Mouse (Mus musculus): ENCODE measurements around the gene Gfy. TPM values are rescaled to one million over a fixed set of nuclear protein-coding genes. Genes with fewer than 3 reads are reported as not detected.

Gfy gene
- 0.10 TPM in 1 of 2 replicates, not detected in the other for polyA plus RNA-seq (2012; ENCODE audit: low replicate concordance)

GRCm38 (mm10) chr7:45179469-45179868 is at the start of gene Gfy:
Gfy (minus strand) TSS chr7:45179569.

DNA sequence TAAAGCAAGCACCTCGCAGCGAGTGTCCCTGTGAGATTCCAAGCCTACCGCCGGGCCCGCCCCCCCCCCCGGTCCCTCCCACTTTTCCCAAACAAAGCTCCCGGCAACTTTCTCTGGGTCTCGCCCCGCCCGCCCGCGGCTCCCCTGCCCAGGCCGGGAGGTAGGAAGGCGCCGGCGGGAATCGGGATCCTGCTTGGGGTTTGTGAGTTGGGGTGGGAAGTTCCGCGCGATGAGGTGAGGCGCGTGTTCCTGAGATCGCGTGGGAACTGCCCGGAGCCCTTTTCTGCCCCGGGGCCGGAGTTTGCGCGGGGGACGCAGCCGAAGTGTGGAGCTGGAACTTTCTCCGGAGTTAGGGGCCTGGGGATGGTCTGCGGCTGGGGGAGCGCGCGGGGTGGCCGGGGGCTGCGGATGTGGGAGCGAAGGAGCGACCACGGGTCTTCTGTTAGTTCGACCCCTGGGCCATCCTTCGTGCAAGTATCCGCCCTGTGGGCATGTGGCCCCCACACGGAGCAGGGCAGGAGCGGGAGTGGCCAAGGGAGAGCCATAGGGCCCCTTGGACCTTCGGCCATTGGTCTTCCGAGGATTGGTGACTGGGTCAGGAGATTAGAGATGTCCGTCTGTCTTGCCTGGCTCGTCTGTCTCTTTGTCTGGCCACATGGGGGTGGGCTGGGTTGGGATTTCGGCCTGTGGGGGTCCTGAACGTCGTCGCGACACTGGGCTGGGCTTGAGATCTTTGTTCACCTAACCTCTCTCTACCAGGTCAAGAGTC is 36.5 kb upstream of the Gfy start, which contains the start of gene Tead2:
Gene Tead2, plus strand, starts transcription at position 81 of the 769 bp plus-strand sequence.

DNA sequence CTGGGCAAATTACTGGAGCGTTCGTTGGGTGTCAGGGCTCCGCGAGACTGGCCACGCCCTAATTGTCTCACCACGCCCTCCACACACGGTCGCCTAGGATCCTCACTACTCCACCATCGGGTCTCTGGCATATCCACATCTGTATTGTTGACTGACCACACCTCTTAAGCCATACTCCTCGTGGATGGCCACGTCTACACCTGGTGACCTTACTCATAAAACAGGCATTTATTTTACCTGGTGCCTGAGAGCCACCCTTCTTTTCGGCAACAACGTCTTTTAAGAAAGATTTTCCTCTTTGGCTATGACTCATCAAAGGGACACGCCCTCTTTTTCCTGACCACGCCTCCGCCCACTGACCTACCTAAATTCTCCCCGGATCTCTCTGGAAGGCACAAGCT is 32.5 kb upstream of the Gfy start, which contains the start of gene Dkkl1:
Gene Dkkl1, minus strand, starts transcription at position 297 of the 401 bp plus-strand sequence.

GRCm38 (mm10) chr7:45204380-45205143 is 25.2 kb upstream of the Gfy start, which contains the start of gene Ccdc155:
Ccdc155 (minus strand) TSS chr7:45204892.

DNA sequence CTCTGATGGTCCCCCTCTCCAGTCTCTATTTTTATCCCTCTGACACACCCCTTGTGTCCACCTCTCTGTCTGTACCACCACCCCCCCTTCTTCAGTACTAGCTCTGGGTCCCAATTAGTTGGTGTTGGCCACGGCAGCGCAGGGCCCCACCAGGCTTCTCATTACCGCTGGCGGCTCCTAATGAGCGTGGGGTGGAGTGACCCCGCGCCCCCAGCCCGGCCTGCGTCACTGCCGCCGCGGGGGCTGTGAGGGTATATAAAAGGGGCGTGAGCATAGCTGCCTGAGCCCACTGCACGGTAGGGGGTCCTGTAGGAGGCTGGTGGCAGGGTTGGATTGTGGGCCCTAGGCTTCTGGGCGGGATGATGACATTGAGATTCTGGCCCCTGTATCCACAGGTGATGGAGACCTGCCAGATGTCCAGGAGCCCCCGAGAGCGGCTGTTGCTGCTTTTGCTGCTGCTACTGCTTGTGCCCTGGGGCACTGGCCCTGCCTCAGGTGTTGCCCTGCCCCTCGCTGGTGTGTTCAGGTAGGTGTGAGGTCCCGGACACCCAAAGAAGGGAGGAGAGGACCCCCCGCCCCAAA is 1.6 kb upstream of the Gfy start, which contains the start of gene Pth2:
Gene Pth2, plus strand, starts transcription at position 100 of the 582 bp plus-strand sequence.

DNA sequence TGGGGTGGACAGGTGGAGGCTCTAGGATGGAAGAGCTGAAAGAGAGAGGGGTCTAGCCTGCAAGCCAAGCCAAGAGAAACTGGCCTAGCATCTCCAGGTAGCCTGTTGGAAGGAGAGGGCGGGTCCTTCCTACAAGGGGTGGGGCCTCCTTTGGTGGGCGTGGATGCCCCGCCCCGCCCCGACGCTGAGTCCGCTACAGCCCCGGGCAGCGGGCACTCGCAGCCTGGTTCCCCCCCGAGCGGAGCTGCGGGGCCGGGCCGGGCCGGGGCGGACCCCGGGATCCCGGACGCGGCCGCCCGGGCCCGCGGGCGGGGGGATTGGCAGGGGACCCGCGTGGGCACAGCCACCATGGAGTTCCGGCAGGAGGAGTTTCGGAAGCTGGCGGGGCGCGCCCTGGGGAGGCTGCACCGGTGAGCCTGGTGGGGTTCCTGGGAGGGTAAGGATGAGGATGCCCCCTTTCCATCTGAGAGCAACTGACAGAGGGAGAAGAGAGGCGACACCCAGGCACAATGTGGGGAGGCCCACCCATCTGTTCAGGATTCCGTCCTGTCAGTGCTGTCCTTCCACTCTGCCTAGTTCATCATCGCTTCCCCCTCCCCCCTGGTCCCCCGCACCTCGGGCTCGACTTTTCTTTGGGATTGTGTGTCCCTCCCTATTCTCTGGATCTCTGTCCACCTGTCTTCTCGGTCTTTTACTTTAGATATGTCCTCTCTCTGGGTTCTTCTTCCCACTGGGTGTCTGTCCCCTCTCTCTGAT is 15.5 kb downstream of the Gfy start, which contains the start of gene Slc17a7:
Gene Slc17a7, plus strand, starts transcription at position 215 of the 756 bp plus-strand sequence.

DNA sequence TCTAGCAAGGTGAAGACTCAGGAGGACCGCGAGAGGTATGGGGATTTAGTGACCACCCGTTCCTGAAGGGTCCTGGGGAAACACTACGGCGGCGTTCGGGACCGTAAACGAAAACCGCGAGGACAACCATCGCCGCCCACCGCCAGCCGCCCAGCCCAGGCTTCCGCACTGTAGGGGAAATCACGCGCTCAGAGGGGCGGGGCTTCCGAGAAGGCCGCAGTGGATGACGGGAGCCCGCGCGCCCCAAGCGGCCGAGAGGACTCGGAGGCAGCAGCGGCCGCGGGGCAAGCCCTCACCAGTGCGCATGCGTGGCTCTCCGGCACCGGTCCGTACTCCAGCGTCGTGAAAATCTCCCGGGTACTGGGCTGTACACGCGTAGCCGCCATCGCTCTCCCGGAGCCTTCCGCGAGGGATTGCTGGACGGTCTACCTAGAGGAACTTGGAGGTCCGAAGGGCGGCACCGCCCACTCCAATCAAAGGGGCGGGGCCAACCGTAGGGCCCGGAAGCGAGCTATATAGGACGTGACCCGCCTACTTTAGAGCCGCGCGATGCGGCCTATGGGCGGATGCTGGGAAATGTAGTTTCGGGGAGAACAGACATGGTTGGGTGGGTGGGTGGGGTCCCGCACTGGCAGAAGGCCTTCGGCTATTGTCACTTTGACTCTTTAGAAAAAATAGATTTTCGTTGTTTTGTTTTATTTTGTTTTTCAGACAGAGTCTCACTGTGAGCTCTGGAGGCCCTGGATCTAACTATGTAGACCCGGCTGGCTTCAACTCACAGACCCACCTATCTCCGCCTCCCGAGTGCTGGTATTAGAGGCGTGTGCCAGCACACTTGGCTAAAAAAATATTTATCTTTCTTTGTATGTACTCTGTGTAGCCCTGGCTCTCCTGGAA is 25.0 kb downstream of the Gfy start, which contains the start of the genes Pih1d1 and Aldh16a1:
Gene Pih1d1, plus strand, starts transcription at position 208 of the 897 bp plus-strand sequence.
Gene Aldh16a1, minus strand, starts transcription at position 489 of the 897 bp plus-strand sequence.

DNA sequence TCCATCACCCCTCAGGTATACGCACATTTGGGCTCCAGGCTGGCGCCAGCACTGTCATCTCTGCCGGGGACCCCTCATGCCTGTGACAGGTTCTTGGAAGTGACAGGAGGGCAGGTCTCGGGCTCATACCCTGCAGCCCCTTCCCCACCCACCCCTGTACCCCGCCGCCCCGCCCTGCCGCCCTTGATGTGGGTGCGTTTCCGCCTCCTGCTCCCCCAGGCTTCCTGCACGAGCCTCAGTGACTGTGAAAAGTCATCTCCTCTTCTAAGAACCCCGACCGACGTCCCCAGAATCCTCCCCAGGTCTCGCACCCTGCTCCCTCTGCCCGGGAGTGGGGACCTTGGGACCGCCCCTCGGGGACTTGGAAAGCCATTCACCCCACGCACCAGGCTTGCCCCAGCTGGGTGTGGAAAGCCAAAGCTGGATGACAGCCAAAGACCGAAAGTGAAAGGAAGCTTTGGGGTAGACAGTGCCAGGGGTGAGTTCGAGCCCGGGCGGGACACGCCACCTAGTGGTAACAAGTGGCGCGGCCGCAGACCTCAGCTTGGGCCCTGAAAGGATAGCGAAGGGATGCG is 43.3 kb downstream of the Gfy start, which contains the start of the genes Gm45713 and Flt3l:
Gene Gm45713, minus strand, starts transcription at position 239 of the 575 bp plus-strand sequence.
Gene Flt3l, minus strand, starts transcription at position 440 of the 575 bp plus-strand sequence.

GRCm38 (mm10) chr7:45128624-45129246 is 50.6 kb downstream of the Gfy start, which contains the start of gene Rpl13a:
Rpl13a (minus strand) TSS chr7:45128761.

Other genes starting within 250 kb of the Gfy start
- 0.29 TPM in 1 of 2 replicates, not detected in the other for gene Tsks, start 236.4 kb downstream of the Gfy start, polyA plus RNA-seq (2012; ENCODE audit: low replicate concordance)
- 0.16 and 0.33 TPM in 2 replicates for gene Cpt1c, start 204.7 kb downstream of the Gfy start, polyA plus RNA-seq (2012; ENCODE audit: low replicate concordance)
- gene Prmt1, start 193.0 kb downstream of the Gfy start, polyA plus RNA-seq (2012; ENCODE audit: low replicate concordance) = 20.1 and 51.4 TPM in 2 replicates
- gene Irf3, start 181.9 kb downstream of the Gfy start, polyA plus RNA-seq (2012; ENCODE audit: low replicate concordance) = 121 and 237 TPM in 2 replicates
- 98.8 and 137 TPM in 2 replicates for gene Bcl2l12, start 180.9 kb downstream of the Gfy start, polyA plus RNA-seq (2012; ENCODE audit: low replicate concordance)
- gene Scaf1, start 163.2 kb downstream of the Gfy start, polyA plus RNA-seq (2012; ENCODE audit: low replicate concordance) = 147 and 361 TPM in 2 replicates
- 20.4 and 47.3 TPM in 2 replicates for gene Rras, start 161.6 kb downstream of the Gfy start, polyA plus RNA-seq (2012; ENCODE audit: low replicate concordance)
- gene Prr12, start 126.7 kb downstream of the Gfy start, polyA plus RNA-seq (2012; ENCODE audit: low replicate concordance) = 91.8 and 211 TPM in 2 replicates
- 110 and 117 TPM in 2 replicates for gene Nosip, start 117.1 kb downstream of the Gfy start, polyA plus RNA-seq (2012; ENCODE audit: low replicate concordance)
- gene Prrg2, start 116.9 kb downstream of the Gfy start, polyA plus RNA-seq (2012; ENCODE audit: low replicate concordance) = 21.9 and 40.2 TPM in 2 replicates
- gene Rcn3, start 87.3 kb downstream of the Gfy start, polyA plus RNA-seq (2012; ENCODE audit: low replicate concordance) = 45.4 and 68.2 TPM in 2 replicates
- gene Fcgrt, start 75.7 kb downstream of the Gfy start, polyA plus RNA-seq (2012; ENCODE audit: low replicate concordance) = 210 and 322 TPM in 2 replicates
- 79.7 and 146 TPM in 2 replicates for gene Rps11, start 55.1 kb downstream of the Gfy start, polyA plus RNA-seq (2012; ENCODE audit: low replicate concordance)
- 6,038 and 6,758 TPM in 2 replicates for gene Rpl13a, start 50.8 kb downstream of the Gfy start, polyA plus RNA-seq (2012; ENCODE audit: low replicate concordance)
- 0.59 and 3.0 TPM in 2 replicates for gene Gm45713, start 43.3 kb downstream of the Gfy start, polyA plus RNA-seq (2012; ENCODE audit: low replicate concordance)
- 106 and 107 TPM in 2 replicates for gene Flt3l, start 43.1 kb downstream of the Gfy start, polyA plus RNA-seq (2012; ENCODE audit: low replicate concordance)
- 35.7 and 44.2 TPM in 2 replicates for gene Pih1d1, start 25.3 kb downstream of the Gfy start, polyA plus RNA-seq (2012; ENCODE audit: low replicate concordance)
- gene Aldh16a1, start 25.0 kb downstream of the Gfy start, polyA plus RNA-seq (2012; ENCODE audit: low replicate concordance) = 98.2 and 154 TPM in 2 replicates
- gene Slc17a7, start 15.6 kb downstream of the Gfy start, polyA plus RNA-seq (2012; ENCODE audit: low replicate concordance) = 0.10 and 0.24 TPM in 2 replicates
- gene Pth2, start 1.4 kb upstream of the Gfy start, polyA plus RNA-seq (2012; ENCODE audit: low replicate concordance) = not detected in 2 replicates
- 0.47 and 0.54 TPM in 2 replicates for gene Ccdc155, start 25.3 kb upstream of the Gfy start, polyA plus RNA-seq (2012; ENCODE audit: low replicate concordance)
- 13.5 and 29.6 TPM in 2 replicates for gene Dkkl1, start 32.6 kb upstream of the Gfy start, polyA plus RNA-seq (2012; ENCODE audit: low replicate concordance)
- gene Tead2, start 36.2 kb upstream of the Gfy start, polyA plus RNA-seq (2012; ENCODE audit: low replicate concordance) = 0.09 and 0.62 TPM in 2 replicates
- 1,076 and 1,868 TPM in 2 replicates for gene Cd37, start 59.5 kb upstream of the Gfy start, polyA plus RNA-seq (2012; ENCODE audit: low replicate concordance)
- not detected in 2 replicates for gene Slc6a16, start 61.5 kb upstream of the Gfy start, polyA plus RNA-seq (2012; ENCODE audit: low replicate concordance)
- 0.34 and 0.58 TPM in 2 replicates for gene Slc6a21, start 97.9 kb upstream of the Gfy start, polyA plus RNA-seq (2012; ENCODE audit: low replicate concordance)
- 6.9 and 12.1 TPM in 2 replicates for gene Trpm4, start 154.2 kb upstream of the Gfy start, polyA plus RNA-seq (2012; ENCODE audit: low replicate concordance)
- not detected in 2 replicates for gene Hrc, start 155.7 kb upstream of the Gfy start, polyA plus RNA-seq (2012; ENCODE audit: low replicate concordance)
- 0.28 and 2.0 TPM in 2 replicates for gene Ppfia3, start 187.4 kb upstream of the Gfy start, polyA plus RNA-seq (2012; ENCODE audit: low replicate concordance)
- gene Lin7b, start 191.0 kb upstream of the Gfy start, polyA plus RNA-seq (2012; ENCODE audit: low replicate concordance) = 0.53 TPM in 1 of 2 replicates, not detected in the other
- 628 and 1,029 TPM in 2 replicates for gene Snrnp70, start 216.2 kb upstream of the Gfy start, polyA plus RNA-seq (2012; ENCODE audit: low replicate concordance)
- not detected in 2 replicates for gene Kcna7, start 226.1 kb upstream of the Gfy start, polyA plus RNA-seq (2012; ENCODE audit: low replicate concordance)
- gene Ntf5, start 234.1 kb upstream of the Gfy start, polyA plus RNA-seq (2012; ENCODE audit: low replicate concordance) = 0.08 and 0.28 TPM in 2 replicates
- gene Lhb, start 241.3 kb upstream of the Gfy start, polyA plus RNA-seq (2012; ENCODE audit: low replicate concordance) = not detected in 2 replicates